Mouse (Mus musculus): ENCODE results near the gene Pde12. TPM values are rescaled to one million over a fixed set of nuclear protein-coding genes. Genes with fewer than 3 reads are reported as not detected.
A peak's percentile ranks its signal among the peaks of the same experiment; 100 is the strongest.
"Not testable (repeated sequence)": the region's sequence is repeated elsewhere in the genome, so short reads cannot be mapped to it uniquely, and the experiment has no call there.

Pde12 gene
- polyA plus RNA-seq (2015; fragmentation: Nextera tagmentation; extraction: Ambion mirVana), result 8.7 TPM in 2 replicates

DNA sequence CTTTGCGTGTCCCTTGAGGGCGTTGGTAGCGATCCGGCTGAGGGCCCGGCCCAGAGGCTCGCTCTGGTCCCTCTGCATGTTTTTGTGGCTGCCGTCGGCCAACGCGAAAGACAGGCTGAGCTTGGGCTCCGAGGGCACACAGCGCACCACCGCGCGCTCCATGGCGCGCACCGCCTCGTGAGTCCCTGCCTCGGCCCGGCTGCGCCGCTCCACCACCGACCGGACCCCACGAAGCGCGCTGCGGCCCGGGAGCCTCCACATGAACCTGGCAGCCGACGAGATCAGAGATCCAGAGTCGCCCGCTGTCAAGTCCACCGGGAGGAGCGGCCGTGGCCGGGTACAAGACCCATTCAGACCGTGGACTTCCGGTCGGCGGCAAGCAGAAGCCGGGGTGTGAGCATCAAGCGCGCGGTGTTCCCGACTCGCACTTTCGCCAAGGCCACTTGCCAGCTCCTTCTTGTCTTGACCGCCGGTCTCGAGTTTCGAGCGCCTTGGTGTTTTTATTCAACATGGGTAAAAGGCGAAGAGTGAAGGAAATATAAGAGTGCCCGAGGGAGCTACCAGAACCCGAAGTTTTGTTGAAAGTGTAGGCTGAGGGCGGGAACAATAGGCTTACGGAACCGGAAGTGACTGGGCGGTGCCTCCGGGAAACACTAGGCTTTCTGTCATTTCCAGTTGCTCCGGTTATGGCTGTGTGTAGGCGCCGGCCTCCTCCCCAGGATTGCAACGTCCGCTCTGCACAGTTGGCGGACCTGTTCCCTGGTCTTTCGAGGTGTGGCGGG is at the start of gene Pde12:
Pde12 (minus strand) TSS at position 592 of the 782 bp plus-strand sequence.
- Histone ChIP-seq H3K36me3 (peaks cover 12% of the 10 kb centered on the region), H3K4me2 (peak within 1 kb of the TSS; percentile 95), H3K4me3 (peak within 1 kb of the TSS; percentile 76), H3K9me3 (no peaks in the 10 kb centered on the region), H3K27me3 (no peaks in the 10 kb centered on the region), H3K4me1 (peaks cover 24% of the 10 kb centered on the region), H3K27ac (peak within 1 kb of the TSS; percentile 87), H3K9ac (peak within 1 kb of the TSS; percentile 85)
- under 1% methylated on average over 70 of the region's 70 CpGs for WGBS
- ATAC-seq (ENCODE audit: borderline replicate concordance, extremely low read depth, low FRiP score, low TSS enrichment), result peak; percentile 92

GRCm38 (mm10) chr14:26705246-26705645 is 35.6 kb upstream of the Pde12 start:
- not testable (repeated sequence) for H3K27ac ChIP-seq; H3K9me3 ChIP-seq; H3K4me3 ChIP-seq; ATAC-seq (ENCODE audit: borderline replicate concordance, extremely low read depth, low FRiP score, low TSS enrichment); H3K9ac ChIP-seq; H3K27me3 ChIP-seq; H3K36me3 ChIP-seq; H3K4me1 ChIP-seq; H3K4me2 ChIP-seq
- 83% methylated on average over 5 of the region's 5 CpGs for WGBS

DNA sequence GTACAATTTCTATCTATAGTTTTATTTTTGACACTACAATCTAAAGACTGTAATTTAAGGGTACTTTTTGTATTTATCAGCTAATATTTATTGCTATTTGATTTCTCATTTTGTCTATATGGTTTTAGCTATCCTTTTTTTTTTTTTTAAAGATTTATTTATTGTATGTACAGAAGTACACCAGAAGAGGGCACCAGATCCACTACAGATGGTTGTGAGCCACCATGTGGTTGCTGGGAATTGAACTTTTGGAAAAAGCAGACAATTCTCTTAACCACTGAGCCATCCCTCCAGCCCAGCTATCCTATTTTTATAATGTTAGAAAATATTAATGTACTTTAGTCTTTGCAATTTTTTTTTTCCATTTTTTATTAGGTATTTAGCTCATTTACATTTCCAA is 28.2 kb upstream of the Pde12 start:
- Histone ChIP-seq H3K27ac (no peak overlapping the region), H3K9me3 (no peaks in the 10 kb centered on the region), H3K4me2 (no peak overlapping the region), H3K27me3 (no peaks in the 10 kb centered on the region), H3K9ac (no peak overlapping the region), H3K4me3 (no peak overlapping the region), H3K4me1 (no peaks in the 10 kb centered on the region), H3K36me3 (no peaks in the 10 kb centered on the region)
- no peak for ATAC-seq (ENCODE audit: borderline replicate concordance, extremely low read depth, low FRiP score, low TSS enrichment)

DNA sequence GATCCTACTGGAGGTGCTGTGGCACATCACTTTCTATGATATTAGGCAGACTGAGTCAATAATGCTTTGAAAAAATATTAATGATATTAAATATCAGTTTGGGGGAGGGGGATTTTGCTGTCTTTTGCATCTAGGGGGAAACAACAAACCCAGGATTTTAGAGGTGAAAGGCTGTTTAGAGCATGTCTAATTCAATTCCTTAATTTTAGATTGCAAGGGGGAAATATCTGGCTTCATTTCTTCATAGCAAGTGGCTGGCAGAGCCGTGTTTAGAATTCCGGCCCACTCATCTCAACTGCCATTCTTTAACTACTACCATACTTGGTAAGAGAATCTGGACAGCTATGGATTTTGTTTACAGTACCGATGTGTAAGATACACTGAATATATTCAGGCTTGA is 23.3 kb upstream of the Pde12 start, which contains the start of gene Dnah12:
Dnah12 (plus strand) TSS at position 301 of the 400 bp plus-strand sequence.
- Histone ChIP-seq H3K27me3 (no peaks in the 10 kb centered on the region), H3K9ac (no peak within 1 kb of the TSS), H3K27ac (no peak within 1 kb of the TSS), H3K36me3 (no peaks in the 10 kb centered on the region), H3K4me2 (no peak within 1 kb of the TSS), H3K9me3 (no peaks in the 10 kb centered on the region), H3K4me1 (no peaks in the 10 kb centered on the region), H3K4me3 (no peak within 1 kb of the TSS)
- ATAC-seq (ENCODE audit: borderline replicate concordance, extremely low read depth, low FRiP score, low TSS enrichment), result no peak
- WGBS, result 77% methylated on average over 3 of the region's 3 CpGs

GRCm38 (mm10) chr14:26691363-26691762 is 21.7 kb upstream of the Pde12 start:
- ATAC-seq (ENCODE audit: borderline replicate concordance, extremely low read depth, low FRiP score, low TSS enrichment), result no peak
- H3K27me3 ChIP-seq, result no peaks in the 10 kb centered on the region

GRCm38 (mm10) chr14:26690727-26691126 is 21.0 kb upstream of the Pde12 start:
- Histone ChIP-seq H3K4me1 (no peaks in the 10 kb centered on the region), H3K9me3 (no peaks in the 10 kb centered on the region), H3K27me3 (no peaks in the 10 kb centered on the region), H3K27ac (no peak overlapping the region), H3K36me3 (no peaks in the 10 kb centered on the region), H3K4me3 (no peak overlapping the region), H3K4me2 (no peak overlapping the region), H3K9ac (no peak overlapping the region)
- ATAC-seq (ENCODE audit: borderline replicate concordance, extremely low read depth, low FRiP score, low TSS enrichment), result no peak
- WGBS, result 44% methylated on average over 2 of the region's 2 CpGs

More at GRCm38 (mm10) chr14:26691363-26691762, 21.7 kb upstream of the Pde12 start:
- Histone ChIP-seq H3K27ac (no peak overlapping the region), H3K4me1 (no peaks in the 10 kb centered on the region), H3K4me2 (no peak overlapping the region), H3K9me3 (no peaks in the 10 kb centered on the region), H3K4me3 (no peak overlapping the region), H3K9ac (no peak overlapping the region), H3K36me3 (no peaks in the 10 kb centered on the region)
- WGBS, result 37% methylated on average over 2 of the region's 2 CpGs

GRCm38 (mm10) chr14:26675791-26676190 is 6.1 kb upstream of the Pde12 start:
- no peak for ATAC-seq (ENCODE audit: borderline replicate concordance, extremely low read depth, low FRiP score, low TSS enrichment)
- Histone ChIP-seq H3K27ac (no peak overlapping the region), H3K4me2 (no peak overlapping the region)

GRCm38 (mm10) chr14:26675371-26675770 is 5.7 kb upstream of the Pde12 start:
- Histone ChIP-seq H3K4me2 (no peak overlapping the region), H3K9ac (no peak overlapping the region), H3K4me1 (0 out of 2 replicates have a peak, but pooled peaks cover 4% of the 10 kb centered on the region), H3K4me3 (no peak overlapping the region), H3K9me3 (no peaks in the 10 kb centered on the region), H3K27me3 (no peaks in the 10 kb centered on the region; the same call in 1 of the 2 replicates), H3K36me3 (no peaks in the 10 kb centered on the region), H3K27ac (no peak overlapping the region)
- 22% methylated on average over 12 of the region's 12 CpGs for whole genome bisulfite sequencing
- ATAC-seq (ENCODE audit: borderline replicate concordance, extremely low read depth, low FRiP score, low TSS enrichment), result no peak

More at GRCm38 (mm10) chr14:26675791-26676190, 6.1 kb upstream of the Pde12 start:
- H3K36me3 ChIP-seq, result no peaks in the 10 kb centered on the region
- no peaks in the 10 kb centered on the region; the same call in 1 of the 2 replicates for H3K27me3 ChIP-seq
- H3K4me3 ChIP-seq, result no peak overlapping the region
- no peak overlapping the region for H3K9ac ChIP-seq
- no peaks in the 10 kb centered on the region for H3K9me3 ChIP-seq
- no peaks in the 10 kb centered on the region for H3K4me1 ChIP-seq
- 82% methylated on average over 5 of the region's 5 CpGs for WGBS

DNA sequence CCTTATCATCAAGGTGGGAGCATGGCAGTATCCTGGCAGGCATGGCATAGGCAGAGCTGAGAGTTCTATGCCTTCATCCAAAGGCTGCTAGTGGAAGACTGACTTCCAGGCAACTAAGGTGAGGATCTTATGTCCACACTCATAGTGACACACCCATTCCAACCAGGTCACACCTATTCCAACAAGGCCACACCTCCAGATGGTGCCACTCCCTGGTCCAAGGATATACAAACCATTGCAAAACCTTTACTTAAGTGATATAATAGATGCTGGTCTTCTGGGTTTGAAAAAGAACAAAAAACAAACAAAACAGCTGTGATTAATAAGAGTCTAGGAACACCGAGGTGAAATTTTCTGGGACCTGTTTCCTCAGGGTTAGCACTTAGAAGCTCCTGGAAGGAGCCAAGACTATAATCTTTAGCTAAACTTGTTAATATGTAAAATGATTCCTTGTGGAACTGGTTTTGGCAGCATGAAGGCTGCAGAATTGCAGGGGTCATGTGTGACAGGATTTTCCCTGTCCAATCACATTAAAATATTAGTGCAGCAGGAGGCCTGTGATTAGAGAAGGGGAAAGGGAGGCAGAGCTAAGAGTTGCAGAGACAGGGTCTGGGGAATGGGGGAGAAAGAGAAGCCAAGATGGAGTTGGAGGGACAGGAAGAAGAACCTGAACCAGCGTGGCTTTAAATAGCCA is 4.9 kb upstream of the Pde12 start:
- not testable (repeated sequence) for H3K27me3 ChIP-seq; H3K4me2 ChIP-seq; H3K4me3 ChIP-seq; ATAC-seq (ENCODE audit: borderline replicate concordance, extremely low read depth, low FRiP score, low TSS enrichment); H3K27ac ChIP-seq; H3K9me3 ChIP-seq; H3K36me3 ChIP-seq; H3K9ac ChIP-seq; H3K4me1 ChIP-seq
- WGBS, result 72% methylated on average over 2 of the region's 2 CpGs

GRCm38 (mm10) chr14:26671870-26672615 is 2.4 kb upstream of the Pde12 start:
- not testable (repeated sequence) for H3K9me3 ChIP-seq; H3K4me3 ChIP-seq; ATAC-seq (ENCODE audit: borderline replicate concordance, extremely low read depth, low FRiP score, low TSS enrichment); H3K27me3 ChIP-seq; H3K9ac ChIP-seq; H3K4me2 ChIP-seq; H3K36me3 ChIP-seq; H3K27ac ChIP-seq
- H3K4me1 ChIP-seq, result peaks cover 16% of the 10 kb centered on the region
- WGBS, result 58% methylated on average over 17 of the region's 17 CpGs

GRCm38 (mm10) chr14:26670964-26671363 is 1.3 kb upstream of the Pde12 start:
- peaks cover 24% of the 10 kb centered on the region for H3K4me1 ChIP-seq
- no peaks in the 10 kb centered on the region for H3K36me3 ChIP-seq
- peak overlapping the region; percentile 76; the same call in 1 of the 2 replicates for H3K4me3 ChIP-seq
- peak overlapping the region; percentile 95 for H3K4me2 ChIP-seq
- no peaks in the 10 kb centered on the region for H3K9me3 ChIP-seq
- no peaks in the 10 kb centered on the region for H3K27me3 ChIP-seq
- no peak for ATAC-seq (ENCODE audit: borderline replicate concordance, extremely low read depth, low FRiP score, low TSS enrichment)
- no peak overlapping the region for H3K9ac ChIP-seq
- H3K27ac ChIP-seq, result no peak overlapping the region

Data from lung, embryonic 15.5 days (tissue).